In the genomic region with DNA sequence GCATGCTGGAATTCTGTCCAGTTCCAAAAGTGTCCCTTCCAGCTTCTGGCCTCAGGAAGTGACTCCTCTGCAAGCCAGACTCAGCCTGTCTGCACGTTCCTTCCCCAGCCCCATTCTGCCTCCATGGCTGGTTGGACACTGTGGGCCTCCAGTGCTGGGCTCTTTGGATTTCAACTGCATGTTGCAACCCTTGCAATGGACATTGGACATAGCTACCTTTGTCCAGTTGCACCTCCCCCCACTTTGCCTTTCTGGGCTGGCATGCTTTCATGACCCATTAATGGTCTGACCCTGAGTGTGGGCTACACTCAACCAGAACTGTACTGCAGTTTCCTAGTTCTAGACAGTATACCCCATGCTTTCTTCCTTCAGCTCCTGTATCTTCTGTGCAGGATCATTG, we compare ENCODE assay signal across 22 mouse cellular contexts. TPM values are rescaled to one million over a fixed set of nuclear protein-coding genes. Genes with fewer than 3 reads are reported as not detected.
A peak's percentile ranks its signal among the peaks of the same experiment; 100 is the strongest.
DNase-seq lines count a peak whose midpoint lies in the region; ATAC-seq lines count a peak whose summit lies in the region.
"Had no signal": no experiment of that assay in that cellular context is flagged by ENCODE, and none has a peak within 500 bp of the region (broad histone marks: within the 10 kb centered on the region; RNA-seq: fewer than 3 reads in every experiment).

No protein-coding gene starts in this region.

- intact Hi-C loops in heart, postnatal 25 days (cut with DNase I): no loop called here

- H3K4me2 ChIP-seq in liver, embryonic 15.5 days: no peak overlapping the region
- H3K4me2 ChIP-seq: forebrain, embryonic 15.5 days had no signal

- DNase-seq in heart, embryonic 10.5 days (ENCODE audit: low spot score): no peak
- DNase-seq in heart, postnatal 25 days (ENCODE audit: low spot score): no peak
- DNase-seq in kidney, adult 8-10 months: peak; percentile 89 to 90
- DNase-seq in kidney, postnatal 36 days: peak; percentile 84 to 89
- DNase-seq in urinary bladder, adult 2 months (ENCODE audit: low spot score): no peak
- DNase-seq: B cell, adult 2 months; cerebellum, adult 2 months; gastrocnemius, adult 2 months; left cerebral cortex, postnatal 4 days; lung, adult 2 months had no signal

- no peaks in the 10 kb centered on the region for H3K9me3 ChIP-seq in heart, embryonic 10.5 days
- no peaks in the 10 kb centered on the region for H3K9me3 ChIP-seq in liver, embryonic 15.5 days (replicated peaks)
- H3K9me3 ChIP-seq: forebrain, embryonic 15.5 days had no signal

- peak overlapping the region; percentile 52; the same call in 1 of the 2 replicates for H3K27ac ChIP-seq in heart, embryonic 10.5 days
- peak overlapping the region; percentile 66 for H3K27ac ChIP-seq in liver, embryonic 15.5 days (replicated peaks)
- H3K27ac ChIP-seq: forebrain, embryonic 15.5 days; gastrocnemius, adult 2 months; stomach, postnatal 0 days had no signal

- H3K4me1 ChIP-seq in heart, embryonic 10.5 days: peaks cover 39% of the 10 kb centered on the region
- H3K4me1 ChIP-seq in liver, embryonic 15.5 days (replicated peaks): peaks cover 10% of the 10 kb centered on the region

- ATAC-seq in liver, embryonic 15.5 days (ENCODE audit: insufficient read depth): peak; percentile 76
- ATAC-seq in frontal cortex, adult (ENCODE audit: low TSS enrichment): no peak
- no peak for ATAC-seq in megakaryocyte, adult 5-6 weeks (ENCODE audit: poor library complexity, severe bottlenecking)
- ATAC-seq: activated CD4-positive, CD25-positive, alpha-beta regulatory T cell, adult 4 months; forebrain, embryonic 15.5 days; midbrain, embryonic 16.5 days; Patski had no signal

- no peaks in the 10 kb centered on the region for H3K27me3 ChIP-seq in heart, embryonic 10.5 days (ENCODE audit: insufficient read depth, poor library complexity, severe bottlenecking)
- no peaks in the 10 kb centered on the region for H3K27me3 ChIP-seq in liver, embryonic 15.5 days
- H3K27me3 ChIP-seq: forebrain, embryonic 15.5 days; Patski had no signal

- no peak overlapping the region for H3K9ac ChIP-seq in liver, embryonic 15.5 days
- H3K9ac ChIP-seq: forebrain, embryonic 15.5 days had no signal

- no peak overlapping the region for H3K4me3 ChIP-seq in heart, embryonic 10.5 days
- no peak overlapping the region for H3K4me3 ChIP-seq in liver, embryonic 15.5 days (replicated peaks)
- H3K4me3 ChIP-seq: erythroblast, embryonic 14.5 days; forebrain, embryonic 15.5 days; gastrocnemius, adult 2 months had no signal

- H3K36me3 ChIP-seq in heart, embryonic 10.5 days: no peaks in the 10 kb centered on the region
- no peaks in the 10 kb centered on the region for H3K36me3 ChIP-seq in liver, embryonic 15.5 days (replicated peaks)
- H3K36me3 ChIP-seq: forebrain, embryonic 15.5 days had no signal

- 60% methylated on average over 1 of the region's 1 CpGs for WGBS in heart, embryonic 10.5 days
- WGBS in liver, embryonic 15.5 days (ENCODE audit: insufficient replicate concordance): 50% methylated on average over 1 of the region's 1 CpGs

RNA-seq across cellular contexts. Expression of a gene that starts 38.6 kb away (rescaled TPM):
- 36.1 and 44.0 TPM in 2 replicates for polyA plus RNA-seq in heart, embryonic 10.5 days (2016; fragmentation: Nextera tagmentation; extraction: Ambion mirVana)
- total RNA-seq in heart, postnatal 25 days (2021): 10 to 100 TPM; 64.5 to 74.4 TPM
- polyA plus RNA-seq in liver, embryonic 15.5 days (2015; fragmentation: Nextera tagmentation; extraction: Ambion mirVana): 105 and 146 TPM in 2 replicates
- 86.5 and 115 TPM in 2 replicates for polyA plus RNA-seq in urinary bladder, adult 2 months (2012; rRNA removed)
- total RNA-seq in megakaryocyte, adult 5-6 weeks (2015): 31.0 and 35.4 TPM in 2 replicates
- total RNA-seq in megakaryocyte, adult 5-6 weeks (2017): 40.3 and 46.3 TPM in 2 replicates
- polyA plus RNA-seq: Patski had no signal

RNA-seq across cellular contexts. Expression of a gene that starts 47.7 kb away (rescaled TPM):
- 1.0 and 2.2 TPM in 2 replicates for polyA plus RNA-seq in heart, embryonic 10.5 days (2016; fragmentation: Nextera tagmentation; extraction: Ambion mirVana)
- total RNA-seq in heart, postnatal 25 days (2021): 1 to 10 TPM; 6.7 to 7.2 TPM
- 12.7 and 19.5 TPM in 2 replicates for polyA plus RNA-seq in liver, embryonic 15.5 days (2015; fragmentation: Nextera tagmentation; extraction: Ambion mirVana)
- polyA plus RNA-seq in urinary bladder, adult 2 months (2012; rRNA removed): 68.7 and 71.3 TPM in 2 replicates
- 77.6 and 78.5 TPM in 2 replicates for total RNA-seq in megakaryocyte, adult 5-6 weeks (2015)
- total RNA-seq in megakaryocyte, adult 5-6 weeks (2017): 36.9 and 44.9 TPM in 2 replicates
- polyA plus RNA-seq: embryonic facial prominence, embryonic 11.5 days; erythroblast, embryonic 14.5 days had no signal

RNA-seq across cellular contexts. Expression of a gene that starts 58.5 kb away (rescaled TPM):
- 7.2 and 8.3 TPM in 2 replicates for polyA plus RNA-seq in heart, embryonic 10.5 days (2016; fragmentation: Nextera tagmentation; extraction: Ambion mirVana)
- under 1 TPM; 0.39 to 0.62 TPM for total RNA-seq in heart, postnatal 25 days (2021)
- polyA plus RNA-seq in liver, embryonic 15.5 days (2015; fragmentation: Nextera tagmentation; extraction: Ambion mirVana): 0.31 and 0.41 TPM in 2 replicates
- polyA plus RNA-seq in urinary bladder, adult 2 months (2012; rRNA removed): 0.44 and 0.48 TPM in 2 replicates
- total RNA-seq in megakaryocyte, adult 5-6 weeks (2015): not detected in 2 replicates
- total RNA-seq in megakaryocyte, adult 5-6 weeks (2017): not detected in 2 replicates
- total RNA-seq: granulocyte monocyte progenitor cell, adult 5-6 weeks; hematopoietic stem cell, adult 5-6 weeks had no signal
- polyA plus RNA-seq: activated CD4-positive, CD25-positive, alpha-beta regulatory T cell, adult 4 months; erythroblast, embryonic 14.5 days had no signal

Comparison
In these comparisons a context has a peak if more than half of its experiments do, and no peak if none do; other contexts are left out.
1. DNase-seq: peak in kidney, adult 8-10 months (2 of 2) and kidney, postnatal 36 days (2 of 2); none in heart, embryonic 10.5 days (single experiment), heart, postnatal 25 days (single experiment) and urinary bladder, adult 2 months (single experiment).